Mouse (Mus musculus) CH12.LX (cell line): ENCODE measurements at regions not wholly inside any gene's neighbourhood (a gene's known extent, or its start where the extent isn't known, plus 50 kb on each side); places are given as distances from the start of the nearest gene placed in this dataset.
A peak's percentile ranks its signal among the peaks of the same experiment; 100 is the strongest.

Source experiments
- DNase-seq: peaks from one replicate; pipeline ENCODE4 v3.0.0-alpha.2; 2013; ENCODE audit errors: extremely low read depth
- H3K27ac ChIP-seq: 2 replicates; pipeline ENCODE4 v1.5.1; 2012; ENCODE audit warnings: low read depth, mild to moderate bottlenecking, control low read depth, moderate library complexity; ENCODE audit not compliant: insufficient read depth
- H3K27me3 ChIP-seq: replicated peaks from 2 replicates; pipeline ENCODE3; 2012; ENCODE audit warnings: inconsistent platforms
- H3K36me3 ChIP-seq, 2 experiments: replicated peaks in 1 of 2; 2 replicates each; pipeline versions ENCODE3 to v1.6.1; 2012; ENCODE audit warnings: inconsistent platforms in 1 of 2, low read length in 1 of 2, mild to moderate bottlenecking in 1 of 2, mixed read lengths in 1 of 2, moderate library complexity in 1 of 2; ENCODE audit not compliant: control insufficient read depth in 1 of 2, insufficient read depth in 1 of 2
- H3K4me1 ChIP-seq, 2 experiments: 2 replicates each; pipeline ENCODE4 v1.6.1; 2012; ENCODE audit warnings: inconsistent platforms in 1 of 2, moderate library complexity in 1 of 2; ENCODE audit not compliant: insufficient read depth in 2 of 2, control insufficient read depth in 1 of 2
- H3K4me2 ChIP-seq: 2 replicates; pipeline ENCODE4 v1.6.1; 2012; ENCODE audit warnings: low read depth, mild to moderate bottlenecking, control low read depth; ENCODE audit not compliant: poor library complexity, insufficient read depth, severe bottlenecking
- H3K4me3 ChIP-seq, 3 experiments: fragments of 150-350 bp in 1 of 3; sonication (generic) in 1 of 3; replicated peaks in 1 of 3; 2 replicates each; pipeline versions ENCODE3 to v1.5.1; 2011 to 2012; ENCODE audit warnings: low read depth in 2 of 3, low read length in 2 of 3, mild to moderate bottlenecking in 2 of 3, moderate library complexity in 2 of 3, control low read depth in 1 of 3, improper control_type of control experiment in 1 of 3, inconsistent platforms in 1 of 3, mixed read lengths in 1 of 3; ENCODE audit not compliant: poor library complexity in 1 of 3
- H3K79me2 ChIP-seq: replicated peaks from 2 replicates; pipeline ENCODE4 v1.6.1; 2012; ENCODE audit warnings: mild to moderate bottlenecking, moderate library complexity; ENCODE audit not compliant: control insufficient read depth, poor library complexity, insufficient read depth, severe bottlenecking; ENCODE audit errors: extremely low read depth
- H3K9ac ChIP-seq: 2 replicates; pipeline ENCODE4 v1.6.1; 2012; ENCODE audit warnings: low read depth, mild to moderate bottlenecking, control low read depth, moderate library complexity; ENCODE audit not compliant: insufficient read depth
- H3K9me3 ChIP-seq: replicated peaks from 2 replicates; pipeline ENCODE3; 2012; ENCODE audit warnings: low read length, inconsistent platforms, mixed read lengths
- BHLHE40 ChIP-seq: IDR thresholded peaks from 2 replicates; pipeline ENCODE4 v1.6.1; 2011; ENCODE audit warnings: mild to moderate bottlenecking, low read depth, low read length, improper control_type of control experiment
- CHD2 ChIP-seq: IDR thresholded peaks from 2 replicates; pipeline ENCODE4 v1.6.1; 2011; ENCODE audit warnings: low read length, improper control_type of control experiment
- CTCF ChIP-seq, 2 experiments: IDR thresholded peaks in 1 of 2; conservative IDR thresholded peaks in 1 of 2; 2 replicates each; pipeline ENCODE4 v1.5.1; 2011 to 2012; ENCODE audit warnings: low read depth in 2 of 2, low read length in 2 of 2, improper control_type of control experiment in 1 of 2, inconsistent platforms in 1 of 2, mild to moderate bottlenecking in 1 of 2, moderate library complexity in 1 of 2
- ELF1 ChIP-seq: IDR thresholded peaks from 2 replicates; pipeline ENCODE4 v1.6.1; 2014; ENCODE audit warnings: low read depth, mild to moderate bottlenecking, inconsistent platforms, low read length, improper control_type of control experiment
- EP300 ChIP-seq: IDR thresholded peaks from 2 replicates; pipeline ENCODE4 v1.6.1; 2011; ENCODE audit warnings: low read length, improper control_type of control experiment
- ETS1 ChIP-seq: conservative IDR thresholded peaks from 2 replicates; pipeline ENCODE4 v1.6.1; 2012; ENCODE audit warnings: low read depth, mild to moderate bottlenecking, inconsistent platforms, low read length, improper control_type of control experiment, moderate library complexity
- GABPA ChIP-seq: IDR thresholded peaks from 2 replicates; pipeline ENCODE4 v1.6.1; 2012; ENCODE audit warnings: low read depth, low read length, improper control_type of control experiment, inconsistent platforms; ENCODE audit not compliant: insufficient replicate concordance
- HCFC1 ChIP-seq: IDR thresholded peaks from 2 replicates; pipeline ENCODE4 v1.6.1; 2012; ENCODE audit warnings: low read depth, mild to moderate bottlenecking, inconsistent platforms, low read length, improper control_type of control experiment
- JUND ChIP-seq: conservative IDR thresholded peaks from 2 replicates; pipeline ENCODE4 v1.6.1; 2011; ENCODE audit warnings: low read depth, low read length, improper control_type of control experiment
- KAT2A ChIP-seq: IDR thresholded peaks from 2 replicates; pipeline ENCODE4 v1.6.1; 2012; ENCODE audit warnings: low read length, improper control_type of control experiment, inconsistent platforms; ENCODE audit not compliant: insufficient replicate concordance
- MAFK ChIP-seq: IDR thresholded peaks from 2 replicates; pipeline ENCODE4 v1.6.1; 2011; ENCODE audit warnings: low read length, improper control_type of control experiment; ENCODE audit not compliant: insufficient replicate concordance
- MAX ChIP-seq: IDR thresholded peaks from 2 replicates; pipeline ENCODE4 v1.6.1; 2011; ENCODE audit warnings: low read length, improper control_type of control experiment
- MEF2A ChIP-seq: IDR thresholded peaks from 2 replicates; pipeline ENCODE4 v1.6.1; 2014; ENCODE audit warnings: low read depth, mild to moderate bottlenecking, inconsistent platforms, low read length, improper control_type of control experiment, borderline replicate concordance
- MXI1 ChIP-seq: IDR thresholded peaks from 2 replicates; pipeline ENCODE4 v1.6.1; 2011; ENCODE audit warnings: mild to moderate bottlenecking, low read depth, low read length, improper control_type of control experiment
- MYC ChIP-seq: IDR thresholded peaks from 2 replicates; pipeline ENCODE4 v1.6.1; 2011; ENCODE audit warnings: low read depth, mild to moderate bottlenecking, improper control_type of control experiment, low read length
- NELFE ChIP-seq: IDR thresholded peaks from 2 replicates; pipeline ENCODE4 v1.6.1; 2011; ENCODE audit warnings: low read depth, low read length, improper control_type of control experiment
- NRF1 ChIP-seq: IDR thresholded peaks from 2 replicates; pipeline ENCODE4 v1.6.1; 2014; ENCODE audit warnings: low read depth, mild to moderate bottlenecking, inconsistent platforms, low read length, improper control_type of control experiment, moderate library complexity
- POLR2AphosphoS2 ChIP-seq: IDR thresholded peaks from 2 replicates; pipeline ENCODE4 v1.6.1; 2011; ENCODE audit warnings: low read depth, low read length, improper control_type of control experiment
- RAD21 ChIP-seq: IDR thresholded peaks from 2 replicates; pipeline ENCODE4 v1.6.1; 2011; ENCODE audit warnings: low read depth, mild to moderate bottlenecking, low read length, improper control_type of control experiment, moderate library complexity
- RCOR1 ChIP-seq: conservative IDR thresholded peaks from 2 replicates; pipeline ENCODE4 v1.6.1; 2012; ENCODE audit warnings: low read depth, mild to moderate bottlenecking, inconsistent platforms, low read length, improper control_type of control experiment
- SIN3A ChIP-seq: IDR thresholded peaks from 2 replicates; pipeline ENCODE4 v1.6.1; 2012; ENCODE audit warnings: low read length, improper control_type of control experiment, inconsistent platforms
- SMC3 ChIP-seq: IDR thresholded peaks from 2 replicates; pipeline ENCODE4 v1.6.1; 2011; ENCODE audit warnings: low read depth, low read length, improper control_type of control experiment
- TBP ChIP-seq: conservative IDR thresholded peaks from 2 replicates; pipeline ENCODE4 v1.6.1; 2011; ENCODE audit warnings: low read depth, low read length, improper control_type of control experiment
- USF1 ChIP-seq: IDR thresholded peaks from 2 replicates; pipeline ENCODE4 v1.6.1; 2014; ENCODE audit warnings: low read depth, mild to moderate bottlenecking, inconsistent platforms, low read length, improper control_type of control experiment
- ZNF384 ChIP-seq: IDR thresholded peaks from 2 replicates; pipeline ENCODE4 v1.6.1; 2012; ENCODE audit warnings: low read depth, low read length, improper control_type of control experiment, inconsistent platforms
- dilution Hi-C: fragments of 300-500 bp; cut with MboI; formaldehyde crosslinking; loops from 2 replicates; pipeline ENCODE4 v1.14.3; 2020; ENCODE audit warnings: low sequenced_read_pairs; ENCODE audit not compliant: extremely low pct_unique_long_range_greater_than_20kb, extremely low pct_ligation_motif_present
- in situ Hi-C: fragments of 300-500 bp; cut with MboI; formaldehyde crosslinking; loops from 3 replicates; pipeline ENCODE4 v1.14.3; 2019; ENCODE audit warnings: low sequenced_read_pairs, low pct_ligation_motif_present, low pct_unique_long_range_greater_than_20kb, mixed read lengths

- peak; percentile 20 to 27; a peak in 2 of 4 replicates for TF ChIP-seq CTCF (conservative IDR thresholded peaks at IDR 0.05 in 1 of 2, IDR thresholded peaks at IDR 0.05 in 1 of 2; ENCODE audit: low read depth in 2 of 2, low read length in 2 of 2)
- TF ChIP-seq ZNF384, result no peak
- no peak for TF ChIP-seq GABPA
- no peak for TF ChIP-seq MYC
- TF ChIP-seq MAX, result no peak
- TF ChIP-seq ETS1, result no peak
- no peaks in the 10 kb centered on the region for H3K36me3 ChIP-seq
- H3K79me2 ChIP-seq, result no peaks in the 10 kb centered on the region
- H3K4me3 ChIP-seq, result no peak overlapping the region
- peaks cover 11% of the 10 kb centered on the region for H3K9me3 ChIP-seq
- no peaks in the 10 kb centered on the region for H3K4me1 ChIP-seq
- H3K27me3 ChIP-seq, result peaks cover 24% of the 10 kb centered on the region
- DNase-seq, result no peak
- in situ Hi-C loops, result no loop called here
- dilution Hi-C loops, result no loop called here
- no peak overlapping the region for H3K27ac ChIP-seq
- no peak overlapping the region for H3K4me2 ChIP-seq
- H3K9ac ChIP-seq, result no peak overlapping the region
Observed at GRCm38 (mm10) chr5:134804291-134805049, 57.3 kb upstream of the Eln start.

- no peak for DNase-seq
- Histone ChIP-seq H3K27me3 (peaks cover 18% of the 10 kb centered on the region), H3K79me2 (no peaks in the 10 kb centered on the region), H3K36me3 (no peaks in the 10 kb centered on the region), H3K4me3 (no peak overlapping the region), H3K27ac (no peak overlapping the region), H3K9me3 (peaks cover 11% of the 10 kb centered on the region), H3K4me2 (no peak overlapping the region), H3K4me1 (no peaks in the 10 kb centered on the region), H3K9ac (no peak overlapping the region)
- TF ChIP-seq MEF2A (no peak), BHLHE40 (no peak), CTCF (conservative IDR thresholded peaks at IDR 0.05 in 1 of 2, IDR thresholded peaks at IDR 0.05 in 1 of 2; ENCODE audit: low read depth in 2 of 2, low read length in 2 of 2) (no peak), TBP (no peak), ETS1 (no peak), MXI1 (no peak), SMC3 (no peak)
- in situ Hi-C loops, result no loop called here
- dilution Hi-C loops, result no loop called here
Observed at GRCm38 (mm10) chr5:134802161-134802719, 55.1 kb upstream of the Eln start.

- Histone ChIP-seq H3K79me2 (no peaks in the 10 kb centered on the region), H3K36me3 (no peaks in the 10 kb centered on the region), H3K27ac (no peak overlapping the region), H3K9ac (no peak overlapping the region), H3K4me2 (no peak overlapping the region), H3K4me1 (no peaks in the 10 kb centered on the region), H3K27me3 (peaks cover 16% of the 10 kb centered on the region), H3K4me3 (no peak overlapping the region), H3K9me3 (peaks cover 11% of the 10 kb centered on the region)
- dilution Hi-C loops, result no loop called here
- no peak for DNase-seq
- in situ Hi-C loops, result no loop called here
- TF ChIP-seq MYC (no peak), HCFC1 (no peak), JUND (no peak), POLR2AphosphoS2 (no peak), CHD2 (no peak), RCOR1 (no peak), RAD21 (no peak), KAT2A (no peak), NRF1 (no peak), EP300 (no peak), NELFE (no peak), ELF1 (no peak), SIN3A (no peak), TBP (no peak), USF1 (no peak), GABPA (no peak), MAFK (no peak), MXI1 (no peak)
Observed at GRCm38 (mm10) chr5:134800481-134800880, 53.4 kb upstream of the Eln start.
